Mouse (Mus musculus): ENCODE measurements around the gene Pdhb. TPM values are rescaled to one million over a fixed set of nuclear protein-coding genes. Genes with fewer than 3 reads are reported as not detected.
"Not testable (repeated sequence)": the region's sequence is repeated elsewhere in the genome, so short reads cannot be mapped to it uniquely, and the experiment has no call there.

Gene Pdhb
- polyA plus RNA-seq, 2 experiments = 152 to 175 TPM

DNA sequence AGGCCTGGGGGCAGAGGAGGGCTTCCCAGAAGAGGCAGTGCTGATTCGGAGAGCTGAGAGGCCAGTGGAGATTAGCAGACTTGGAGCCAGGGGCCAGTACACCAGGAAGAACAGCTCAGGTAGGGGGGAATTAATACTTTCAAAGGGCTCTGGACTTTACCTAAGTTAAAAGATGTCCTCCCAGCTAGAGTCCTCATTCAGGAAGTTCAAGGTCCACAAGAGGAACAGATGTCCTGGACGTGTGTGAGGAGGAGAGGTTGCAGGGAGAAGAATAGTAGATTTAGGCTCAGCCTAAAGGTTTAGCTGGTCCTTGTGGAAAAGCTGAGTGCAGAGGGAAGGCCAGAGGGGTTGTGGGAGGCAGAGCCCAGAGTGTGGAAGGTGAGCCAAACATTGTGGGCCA is 38.6 kb downstream of the Pdhb start:
- no peak for TF ChIP-seq POLR2A (IDR thresholded peaks at IDR 0.05; ENCODE audit: borderline replicate concordance, extremely low read depth, insufficient read depth, insufficient read length)
- no peak overlapping the region for H3K27ac ChIP-seq (replicated peaks; ENCODE audit: low read depth, low read length)
- ATAC-seq (ENCODE audit: low FRiP score, low read depth) (no peak), DNase-seq (ENCODE audit: low spot score) (no peak)
- H3K9me3 ChIP-seq (ENCODE audit: control insufficient read depth, low read length) = no peaks in the 10 kb centered on the region
- WGBS = 71% methylated on average over 2 of the region's 2 CpGs
- H3K36me3 ChIP-seq (ENCODE audit: control insufficient read depth, insufficient read depth, low read length) = peaks cover 6% of the 10 kb centered on the region; the same call in 1 of the 2 replicates
- H3K27me3 ChIP-seq (ENCODE audit: control insufficient read depth, insufficient read depth, low read length) = no peaks in the 10 kb centered on the region
- H3K4me1 ChIP-seq (ENCODE audit: control insufficient read depth, insufficient read depth, low read length) = no peaks in the 10 kb centered on the region
- no peak overlapping the region for H3K4me3 ChIP-seq (replicated peaks; ENCODE audit: low read length)
- H3K4me2 ChIP-seq (replicated peaks; ENCODE audit: low read depth, low read length, severe bottlenecking) = no peak overlapping the region
- no peak overlapping the region for H3K9ac ChIP-seq (ENCODE audit: low read depth, low read length, severe bottlenecking)

DNA sequence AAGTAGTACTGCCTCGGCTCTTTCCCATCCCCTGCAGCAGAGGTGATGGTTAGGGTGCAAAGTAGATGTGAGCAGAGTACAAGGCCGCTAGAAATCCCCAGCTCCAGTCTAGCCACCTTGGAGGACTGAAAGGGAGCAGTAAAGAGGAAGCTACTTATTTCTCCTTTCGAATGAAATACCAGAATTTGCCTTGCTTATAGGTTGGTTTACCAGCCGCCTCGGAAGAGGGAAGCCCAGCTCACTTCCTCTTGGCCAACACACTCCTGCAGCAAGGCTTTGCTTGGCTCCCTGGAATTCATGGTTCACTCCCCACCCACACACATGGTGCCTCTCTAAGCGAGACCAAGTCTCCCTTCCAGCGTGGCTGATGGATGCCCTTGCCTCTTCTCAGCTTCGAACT is 40.0 kb downstream of the Pdhb start:
- Histone ChIP-seq H3K27ac (replicated peaks; ENCODE audit: low read depth, low read length) (no peak overlapping the region), H3K9ac (ENCODE audit: low read depth, low read length, severe bottlenecking) (no peak overlapping the region), H3K4me2 (replicated peaks; ENCODE audit: low read depth, low read length, severe bottlenecking) (no peak overlapping the region), H3K9me3 (ENCODE audit: control insufficient read depth, low read length) (no peaks in the 10 kb centered on the region), H3K4me3 (replicated peaks; ENCODE audit: low read length) (no peak overlapping the region), H3K27me3 (ENCODE audit: control insufficient read depth, insufficient read depth, low read length) (no peaks in the 10 kb centered on the region), H3K4me1 (ENCODE audit: control insufficient read depth, insufficient read depth, low read length) (no peaks in the 10 kb centered on the region), H3K36me3 (ENCODE audit: control insufficient read depth, insufficient read depth, low read length) (peaks cover 6% of the 10 kb centered on the region; the same call in 1 of the 2 replicates)
- no peak for TF ChIP-seq POLR2A (IDR thresholded peaks at IDR 0.05; ENCODE audit: borderline replicate concordance, extremely low read depth, insufficient read depth, insufficient read length)
- no peak for DNase-seq (ENCODE audit: low spot score)
- ATAC-seq (ENCODE audit: low FRiP score, low read depth) = no peak
- WGBS = 85% methylated on average over 8 of the region's 8 CpGs

GRCm38 (mm10) chr14:8127971-8128370 is 44.9 kb downstream of the Pdhb start:
- H3K27me3 ChIP-seq (ENCODE audit: control insufficient read depth, insufficient read depth, low read length) = no peaks in the 10 kb centered on the region
- TF ChIP-seq POLR2A (IDR thresholded peaks at IDR 0.05; ENCODE audit: borderline replicate concordance, extremely low read depth, insufficient read depth, insufficient read length) = no peak
- WGBS = 63% methylated on average over 5 of the region's 5 CpGs
- no peak overlapping the region for H3K9ac ChIP-seq (ENCODE audit: low read depth, low read length, severe bottlenecking)
- ATAC-seq (ENCODE audit: low FRiP score, low read depth) = no peak
- H3K9me3 ChIP-seq (ENCODE audit: control insufficient read depth, low read length) = no peaks in the 10 kb centered on the region
- H3K4me3 ChIP-seq (replicated peaks; ENCODE audit: low read length) = no peak overlapping the region
- H3K4me1 ChIP-seq (ENCODE audit: control insufficient read depth, insufficient read depth, low read length) = no peaks in the 10 kb centered on the region
- H3K36me3 ChIP-seq (ENCODE audit: control insufficient read depth, insufficient read depth, low read length) = peaks cover 6% of the 10 kb centered on the region; the same call in 1 of the 2 replicates
- H3K27ac ChIP-seq (replicated peaks; ENCODE audit: low read depth, low read length) = no peak overlapping the region
- DNase-seq (ENCODE audit: low spot score) = no peak
- no peak overlapping the region for H3K4me2 ChIP-seq (replicated peaks; ENCODE audit: low read depth, low read length, severe bottlenecking)

- Histone ChIP-seq H3K36me3 (ENCODE audit: control insufficient read depth, insufficient read depth, low read length) (no peaks in the 10 kb centered on the region), H3K27me3 (ENCODE audit: control insufficient read depth, insufficient read depth, low read length) (no peaks in the 10 kb centered on the region), H3K27ac (replicated peaks; ENCODE audit: low read depth, low read length) (no peak overlapping the region), H3K4me3 (replicated peaks; ENCODE audit: low read length) (no peak overlapping the region), H3K4me1 (ENCODE audit: control insufficient read depth, insufficient read depth, low read length) (no peaks in the 10 kb centered on the region), H3K9ac (ENCODE audit: low read depth, low read length, severe bottlenecking) (no peak overlapping the region), H3K4me2 (replicated peaks; ENCODE audit: low read depth, low read length, severe bottlenecking) (no peak overlapping the region), H3K9me3 (ENCODE audit: control insufficient read depth, low read length) (no peaks in the 10 kb centered on the region)
- DNase-seq (ENCODE audit: low spot score) (no peak), ATAC-seq (ENCODE audit: low FRiP score, low read depth) (no peak)
- TF ChIP-seq POLR2A (IDR thresholded peaks at IDR 0.05; ENCODE audit: borderline replicate concordance, extremely low read depth, insufficient read depth, insufficient read length) = no peak
- WGBS = 80% methylated on average over 7 of the region's 7 CpGs
Measured at GRCm38 (mm10) chr14:8124046-8124881, 48.6 kb downstream of the Pdhb start.

GRCm38 (mm10) chr14:8123611-8124010 is 49.2 kb downstream of the Pdhb start:
- H3K4me3 ChIP-seq (replicated peaks; ENCODE audit: low read length); DNase-seq (ENCODE audit: low spot score); H3K36me3 ChIP-seq (ENCODE audit: control insufficient read depth, insufficient read depth, low read length); H3K27ac ChIP-seq (replicated peaks; ENCODE audit: low read depth, low read length); H3K4me1 ChIP-seq (ENCODE audit: control insufficient read depth, insufficient read depth, low read length); H3K9ac ChIP-seq (ENCODE audit: low read depth, low read length, severe bottlenecking); H3K4me2 ChIP-seq (replicated peaks; ENCODE audit: low read depth, low read length, severe bottlenecking); ATAC-seq (ENCODE audit: low FRiP score, low read depth); H3K27me3 ChIP-seq (ENCODE audit: control insufficient read depth, insufficient read depth, low read length); H3K9me3 ChIP-seq (ENCODE audit: control insufficient read depth, low read length): not testable (repeated sequence)
- whole genome bisulfite sequencing = 93% methylated on average over 10 of the region's 10 CpGs
